Mouse (Mus musculus): ENCODE data around the gene Myh14. TPM values are rescaled to one million over a fixed set of nuclear protein-coding genes. Genes with fewer than 3 reads are reported as not detected.

The Myh14 gene
- total and polyA plus RNA-seq, 3 experiments = under 0.01 to 0.08 TPM; not detected in 1

GRCm38 (mm10) chr7:44587676-44588075 lies 83.0 kb downstream of the Myh14 start:
- no peaks in the 10 kb centered on the region for H3K4me1 ChIP-seq (ENCODE audit: control insufficient read depth in 1 of 2, insufficient read depth in 2 of 2, low read length in 2 of 2)
- TF ChIP-seq RAD21 (IDR thresholded peaks at IDR 0.05; ENCODE audit: low read depth, low read length) (no peak), ETS1 (IDR thresholded peaks at IDR 0.05; ENCODE audit: low read depth, low read length) (no peak), JUND (IDR thresholded peaks at IDR 0.05; ENCODE audit: low read depth, low read length) (no peak), MAX (IDR thresholded peaks at IDR 0.05; ENCODE audit: low read length) (no peak), ZKSCAN1 (IDR thresholded peaks at IDR 0.05; ENCODE audit: low read depth, low read length) (no peak), RCOR1 (IDR thresholded peaks at IDR 0.05; ENCODE audit: low read depth, low read length) (no peak), E2F4 (IDR thresholded peaks at IDR 0.05; ENCODE audit: borderline replicate concordance, low read depth, low read length) (no peak), ZNF384 (IDR thresholded peaks at IDR 0.05; ENCODE audit: low read depth, low read length) (no peak), MYB (IDR thresholded peaks at IDR 0.05; ENCODE audit: low read depth, low read length) (no peak), USF2 (IDR thresholded peaks at IDR 0.05; ENCODE audit: borderline replicate concordance in 1 of 2, insufficient read depth in 1 of 2, low read depth in 1 of 2, low read length in 2 of 2) (no peak)
- no peaks in the 10 kb centered on the region for H3K36me3 ChIP-seq (ENCODE audit: control insufficient read depth in 1 of 2, insufficient read depth in 2 of 2, low read length in 2 of 2)
- H3K79me2 ChIP-seq (ENCODE audit: control insufficient read depth, insufficient read depth, low read length, poor library complexity) = no peaks in the 10 kb centered on the region
- no peak overlapping the region for H3K4me3 ChIP-seq (ENCODE audit: control insufficient read depth in 1 of 2, insufficient read depth in 1 of 2, low read depth in 2 of 2, low read length in 2 of 2)
- H3K27ac ChIP-seq (ENCODE audit: control insufficient read depth, low read depth, low read length) = no peak overlapping the region
- DNase-seq (ENCODE audit: low read depth, low spot score) = no peak
- no peaks in the 10 kb centered on the region for H3K27me3 ChIP-seq (ENCODE audit: control insufficient read depth in 1 of 2, insufficient read depth in 2 of 2, low read length in 2 of 2)
- no peak overlapping the region for H3K9ac ChIP-seq (ENCODE audit: control insufficient read depth, low read depth, low read length, poor library complexity, severe bottlenecking)
- no peaks in the 10 kb centered on the region for H3K9me3 ChIP-seq (replicated peaks; ENCODE audit: insufficient read depth, low read length)

GRCm38 (mm10) chr7:44586930-44587329 lies 83.7 kb downstream of the Myh14 start:
- no peaks in the 10 kb centered on the region for H3K9me3 ChIP-seq (replicated peaks; ENCODE audit: insufficient read depth, low read length)
- no peak overlapping the region for H3K9ac ChIP-seq (ENCODE audit: control insufficient read depth, low read depth, low read length, poor library complexity, severe bottlenecking)
- no peaks in the 10 kb centered on the region for H3K36me3 ChIP-seq (ENCODE audit: control insufficient read depth in 1 of 2, insufficient read depth in 2 of 2, low read length in 2 of 2)
- no peaks in the 10 kb centered on the region for H3K27me3 ChIP-seq (ENCODE audit: control insufficient read depth in 1 of 2, insufficient read depth in 2 of 2, low read length in 2 of 2)
- H3K27ac ChIP-seq (ENCODE audit: control insufficient read depth, low read depth, low read length) = no peak overlapping the region
- H3K79me2 ChIP-seq (ENCODE audit: control insufficient read depth, insufficient read depth, low read length, poor library complexity) = no peaks in the 10 kb centered on the region
- no peak for DNase-seq (ENCODE audit: low read depth, low spot score)
- H3K4me1 ChIP-seq (ENCODE audit: control insufficient read depth in 1 of 2, insufficient read depth in 2 of 2, low read length in 2 of 2) = no peaks in the 10 kb centered on the region
- no peak overlapping the region for H3K4me3 ChIP-seq (ENCODE audit: control insufficient read depth in 1 of 2, insufficient read depth in 1 of 2, low read depth in 2 of 2, low read length in 2 of 2)
- TF ChIP-seq USF1 (IDR thresholded peaks at IDR 0.05; ENCODE audit: low read depth, low read length) (no peak), MYC (IDR thresholded peaks at IDR 0.05; ENCODE audit: low read depth, low read length) (no peak), ZC3H11A (IDR thresholded peaks at IDR 0.05; ENCODE audit: low read depth, low read length) (no peak), MAZ (IDR thresholded peaks at IDR 0.05; ENCODE audit: low read depth, low read length) (no peak), RCOR1 (IDR thresholded peaks at IDR 0.05; ENCODE audit: low read depth, low read length) (no peak), MEF2A (IDR thresholded peaks at IDR 0.05; ENCODE audit: extremely low read depth, insufficient replicate concordance, low read depth, low read length, poor library complexity, severe bottlenecking) (no peak), BHLHE40 (IDR thresholded peaks at IDR 0.05; ENCODE audit: borderline replicate concordance, low read depth, low read length) (no peak), USF2 (IDR thresholded peaks at IDR 0.05; ENCODE audit: borderline replicate concordance in 1 of 2, insufficient read depth in 1 of 2, low read depth in 1 of 2, low read length in 2 of 2) (no peak), TCF12 (IDR thresholded peaks at IDR 0.05; ENCODE audit: low read depth, low read length) (no peak)

Measured in MEL (cell line).